Mouse (Mus musculus) right cerebral cortex, adult 18-20 months (tissue): ENCODE measurements at regions not wholly inside any gene's neighbourhood (a gene's known extent, or its start where the extent isn't known, plus 50 kb on each side); places are given as distances from the start of the nearest gene placed in this dataset.

Experiments used
- DNase-seq: peaks from one replicate; pipeline ENCODE4 v3.0.0; 2022; ENCODE audit warnings: mixed read lengths

DNA sequence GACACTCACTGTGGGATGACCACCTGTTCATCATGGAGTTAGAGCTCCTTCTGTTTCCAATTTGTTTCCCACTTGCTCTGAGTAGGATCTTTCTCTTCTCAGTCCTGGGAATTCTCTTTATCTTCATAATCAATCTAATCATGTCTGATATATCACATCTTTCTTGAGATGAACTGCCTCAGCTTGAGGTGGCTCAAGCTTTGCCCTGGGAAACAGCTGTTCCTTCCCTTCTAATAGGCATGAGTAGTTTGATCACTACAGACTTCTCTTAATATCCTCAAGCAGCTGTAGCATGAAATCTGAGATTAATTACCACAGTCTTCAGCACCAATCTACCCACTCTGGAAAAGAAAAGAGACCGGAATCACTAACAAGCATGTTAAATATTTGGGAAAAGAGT, 270.8 kb upstream of the Tmem47 start:
- DNase-seq, result no peak

- peak; percentile 41 for DNase-seq
Observed at GRCm38 (mm10) chrX:80800271-80800670, 270.2 kb upstream of the Tmem47 start.
